Mouse (Mus musculus): ENCODE results near the gene Eml6. TPM values are rescaled to one million over a fixed set of nuclear protein-coding genes. Genes with fewer than 3 reads are reported as not detected.

Gene Eml6
- polyA plus RNA-seq, 1 experiment = 1.1 TPM

GRCm38 (mm10) chr11:29864269-29864668 is 161.6 kb downstream of the Eml6 start:
- H3K27me3 ChIP-seq (ENCODE audit: control insufficient read depth, insufficient read depth, low read length) = no peaks in the 10 kb centered on the region
- TF ChIP-seq CTCF (IDR thresholded peaks at IDR 0.05; ENCODE audit: borderline replicate concordance, control insufficient read depth, extremely low read depth, insufficient read depth, low read length, poor library complexity) (no peak), POLR2A (IDR thresholded peaks at IDR 0.05; ENCODE audit: control insufficient read depth, extremely low read depth, insufficient read depth, low read length, poor library complexity) (no peak)

GRCm38 (mm10) chr11:29861750-29862397 is 164.0 kb downstream of the Eml6 start:
- peak; percentile 18 for DNase-seq
- H3K27me3 ChIP-seq (ENCODE audit: control insufficient read depth, insufficient read depth, low read length) = no peaks in the 10 kb centered on the region
- H3K4me1 ChIP-seq (replicated peaks; ENCODE audit: control insufficient read depth, insufficient read depth, low read length) = no peaks in the 10 kb centered on the region
- WGBS = 63% methylated on average over 2 of the region's 2 CpGs
- TF ChIP-seq POLR2A (IDR thresholded peaks at IDR 0.05; ENCODE audit: control insufficient read depth, extremely low read depth, insufficient read depth, low read length, poor library complexity) = no peak
- no peak for TF ChIP-seq CTCF (IDR thresholded peaks at IDR 0.05; ENCODE audit: borderline replicate concordance, control insufficient read depth, extremely low read depth, insufficient read depth, low read length, poor library complexity)
- no peak overlapping the region for H3K27ac ChIP-seq (ENCODE audit: control insufficient read depth, insufficient read depth, low read length)
- no peaks in the 10 kb centered on the region for H3K36me3 ChIP-seq (ENCODE audit: control insufficient read depth, insufficient read depth, low read length)
- H3K4me3 ChIP-seq (ENCODE audit: control insufficient read depth, insufficient read depth, low read length) = no peak overlapping the region

More at GRCm38 (mm10) chr11:29864269-29864668, 161.6 kb downstream of the Eml6 start:
- Histone ChIP-seq H3K36me3 (ENCODE audit: control insufficient read depth, insufficient read depth, low read length) (no peaks in the 10 kb centered on the region), H3K27ac (ENCODE audit: control insufficient read depth, insufficient read depth, low read length) (no peak overlapping the region), H3K4me1 (replicated peaks; ENCODE audit: control insufficient read depth, insufficient read depth, low read length) (no peaks in the 10 kb centered on the region), H3K4me3 (ENCODE audit: control insufficient read depth, insufficient read depth, low read length) (no peak overlapping the region)
- DNase-seq = no peak

- Histone ChIP-seq H3K4me1 (replicated peaks; ENCODE audit: control insufficient read depth, insufficient read depth, low read length) (no peaks in the 10 kb centered on the region), H3K4me3 (ENCODE audit: control insufficient read depth, insufficient read depth, low read length) (no peak overlapping the region), H3K36me3 (ENCODE audit: control insufficient read depth, insufficient read depth, low read length) (no peaks in the 10 kb centered on the region), H3K27me3 (ENCODE audit: control insufficient read depth, insufficient read depth, low read length) (no peaks in the 10 kb centered on the region), H3K27ac (ENCODE audit: control insufficient read depth, insufficient read depth, low read length) (no peak overlapping the region)
- 99% methylated on average over 2 of the region's 2 CpGs for WGBS
- TF ChIP-seq CTCF (IDR thresholded peaks at IDR 0.05; ENCODE audit: borderline replicate concordance, control insufficient read depth, extremely low read depth, insufficient read depth, low read length, poor library complexity) (no peak), POLR2A (IDR thresholded peaks at IDR 0.05; ENCODE audit: control insufficient read depth, extremely low read depth, insufficient read depth, low read length, poor library complexity) (no peak)
- no peak for DNase-seq
Measured at GRCm38 (mm10) chr11:29861040-29861439, 164.8 kb downstream of the Eml6 start.

- no peak overlapping the region for H3K4me3 ChIP-seq (ENCODE audit: control insufficient read depth, insufficient read depth, low read length)
- H3K27me3 ChIP-seq (ENCODE audit: control insufficient read depth, insufficient read depth, low read length) = no peaks in the 10 kb centered on the region
- no peak overlapping the region for H3K27ac ChIP-seq (ENCODE audit: control insufficient read depth, insufficient read depth, low read length)
- H3K36me3 ChIP-seq (ENCODE audit: control insufficient read depth, insufficient read depth, low read length) = no peaks in the 10 kb centered on the region
- 91% methylated on average over 3 of the region's 3 CpGs for WGBS
- TF ChIP-seq CTCF (IDR thresholded peaks at IDR 0.05; ENCODE audit: borderline replicate concordance, control insufficient read depth, extremely low read depth, insufficient read depth, low read length, poor library complexity) (no peak), POLR2A (IDR thresholded peaks at IDR 0.05; ENCODE audit: control insufficient read depth, extremely low read depth, insufficient read depth, low read length, poor library complexity) (no peak)
- no peaks in the 10 kb centered on the region for H3K4me1 ChIP-seq (replicated peaks; ENCODE audit: control insufficient read depth, insufficient read depth, low read length)
- DNase-seq = no peak
Measured at GRCm38 (mm10) chr11:29840606-29841227, 185.1 kb downstream of the Eml6 start.

- Histone ChIP-seq H3K4me1 (replicated peaks; ENCODE audit: control insufficient read depth, insufficient read depth, low read length) (no peaks in the 10 kb centered on the region), H3K27ac (ENCODE audit: control insufficient read depth, insufficient read depth, low read length) (no peak overlapping the region), H3K4me3 (ENCODE audit: control insufficient read depth, insufficient read depth, low read length) (no peak overlapping the region), H3K36me3 (ENCODE audit: control insufficient read depth, insufficient read depth, low read length) (no peaks in the 10 kb centered on the region), H3K27me3 (ENCODE audit: control insufficient read depth, insufficient read depth, low read length) (no peaks in the 10 kb centered on the region)
- WGBS = 86% methylated on average over 3 of the region's 3 CpGs
- no peak for DNase-seq
- no peak for TF ChIP-seq CTCF (IDR thresholded peaks at IDR 0.05; ENCODE audit: borderline replicate concordance, control insufficient read depth, extremely low read depth, insufficient read depth, low read length, poor library complexity)
Measured at GRCm38 (mm10) chr11:29839781-29840180, 186.1 kb downstream of the Eml6 start.

- Histone ChIP-seq H3K4me1 (replicated peaks; ENCODE audit: control insufficient read depth, insufficient read depth, low read length) (no peaks in the 10 kb centered on the region), H3K36me3 (ENCODE audit: control insufficient read depth, insufficient read depth, low read length) (no peaks in the 10 kb centered on the region), H3K27me3 (ENCODE audit: control insufficient read depth, insufficient read depth, low read length) (no peaks in the 10 kb centered on the region), H3K27ac (ENCODE audit: control insufficient read depth, insufficient read depth, low read length) (no peak overlapping the region), H3K4me3 (ENCODE audit: control insufficient read depth, insufficient read depth, low read length) (no peak overlapping the region)
- TF ChIP-seq POLR2A (IDR thresholded peaks at IDR 0.05; ENCODE audit: control insufficient read depth, extremely low read depth, insufficient read depth, low read length, poor library complexity) = no peak
- no peak for TF ChIP-seq CTCF (IDR thresholded peaks at IDR 0.05; ENCODE audit: borderline replicate concordance, control insufficient read depth, extremely low read depth, insufficient read depth, low read length, poor library complexity)
- DNase-seq = no peak
Measured at GRCm38 (mm10) chr11:29837066-29837465, 188.8 kb downstream of the Eml6 start.
